Mouse (Mus musculus) naive thymus-derived CD4-positive, alpha-beta T cell, adult 2 months (primary cell): ENCODE results near the gene 4921511M17Rik.
"Not testable (repeated sequence)": the region's sequence is repeated elsewhere in the genome, so short reads cannot be mapped to it uniquely, and the experiment has no call there.

Experiments
- DNase-seq: peaks from one replicate; pipeline ENCODE4 v3.0.0-alpha.2; 2011; ENCODE audit warnings: low read depth

Gene 4921511M17Rik

DNA sequence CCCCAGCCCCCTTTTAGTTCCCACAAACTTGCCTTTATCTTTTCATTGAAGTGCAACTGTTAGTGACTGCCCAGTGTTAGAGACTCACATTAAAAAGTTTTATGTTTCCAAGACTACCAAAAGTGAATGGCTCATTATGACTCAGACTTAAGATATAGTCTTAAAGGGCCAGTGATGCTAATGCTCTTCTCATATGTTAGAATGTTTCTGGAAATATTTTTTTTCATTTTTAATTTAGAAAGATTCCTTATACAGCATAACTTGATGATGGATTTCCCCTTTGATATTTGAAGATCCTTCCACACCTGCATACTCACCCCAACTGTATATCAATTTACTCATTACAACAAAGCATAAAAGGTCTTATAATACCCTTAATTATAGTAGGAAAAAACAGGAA lies at the start of gene 4921511M17Rik:
TSS of gene 4921511M17Rik (minus strand) at position 101 of the 400 bp plus-strand sequence.
- not testable (repeated sequence) for DNase-seq

DNA sequence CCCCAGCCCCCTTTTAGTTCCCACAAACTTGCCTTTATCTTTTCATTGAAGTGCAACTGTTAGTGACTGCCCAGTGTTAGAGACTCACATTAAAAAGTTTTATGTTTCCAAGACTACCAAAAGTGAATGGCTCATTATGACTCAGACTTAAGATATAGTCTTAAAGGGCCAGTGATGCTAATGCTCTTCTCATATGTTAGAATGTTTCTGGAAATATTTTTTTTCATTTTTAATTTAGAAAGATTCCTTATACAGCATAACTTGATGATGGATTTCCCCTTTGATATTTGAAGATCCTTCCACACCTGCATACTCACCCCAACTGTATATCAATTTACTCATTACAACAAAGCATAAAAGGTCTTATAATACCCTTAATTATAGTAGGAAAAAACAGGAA lies 21.3 kb upstream of the 4921511M17Rik start, which contains the start of gene Gm10057:
TSS of gene Gm10057 (minus strand) at position 101 of the 400 bp plus-strand sequence.
- DNase-seq = not testable (repeated sequence)

DNA sequence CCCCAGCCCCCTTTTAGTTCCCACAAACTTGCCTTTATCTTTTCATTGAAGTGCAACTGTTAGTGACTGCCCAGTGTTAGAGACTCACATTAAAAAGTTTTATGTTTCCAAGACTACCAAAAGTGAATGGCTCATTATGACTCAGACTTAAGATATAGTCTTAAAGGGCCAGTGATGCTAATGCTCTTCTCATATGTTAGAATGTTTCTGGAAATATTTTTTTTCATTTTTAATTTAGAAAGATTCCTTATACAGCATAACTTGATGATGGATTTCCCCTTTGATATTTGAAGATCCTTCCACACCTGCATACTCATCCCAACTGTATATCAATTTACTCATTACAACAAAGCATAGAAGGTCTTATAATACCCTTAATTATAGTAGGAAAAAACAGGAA lies 21.1 kb downstream of the 4921511M17Rik start, which contains the start of gene Samt1:
TSS of gene Samt1 (minus strand) at position 101 of the 400 bp plus-strand sequence.
- DNase-seq = not testable (repeated sequence)

DNA sequence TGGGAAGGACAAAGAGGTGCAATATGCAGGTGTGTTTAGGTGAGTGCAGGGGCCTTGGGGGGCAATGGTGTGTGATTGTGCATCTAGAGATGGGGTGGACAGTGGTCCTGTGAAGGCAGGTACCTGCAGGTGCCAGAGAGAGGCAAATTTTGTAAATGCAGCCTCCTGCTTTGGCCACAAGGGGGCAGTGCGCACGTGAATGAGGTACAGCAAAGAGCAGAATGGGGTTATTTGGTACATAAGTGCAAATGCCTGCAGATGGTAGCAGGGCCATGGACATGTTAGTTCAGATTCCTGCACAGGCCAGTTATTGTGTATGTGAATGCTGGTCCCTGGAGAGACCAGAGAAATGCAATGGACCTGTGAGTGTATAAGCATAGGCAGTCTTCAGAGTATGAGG lies 56.7 kb downstream of the 4921511M17Rik start:
- not testable (repeated sequence) for DNase-seq

DNA sequence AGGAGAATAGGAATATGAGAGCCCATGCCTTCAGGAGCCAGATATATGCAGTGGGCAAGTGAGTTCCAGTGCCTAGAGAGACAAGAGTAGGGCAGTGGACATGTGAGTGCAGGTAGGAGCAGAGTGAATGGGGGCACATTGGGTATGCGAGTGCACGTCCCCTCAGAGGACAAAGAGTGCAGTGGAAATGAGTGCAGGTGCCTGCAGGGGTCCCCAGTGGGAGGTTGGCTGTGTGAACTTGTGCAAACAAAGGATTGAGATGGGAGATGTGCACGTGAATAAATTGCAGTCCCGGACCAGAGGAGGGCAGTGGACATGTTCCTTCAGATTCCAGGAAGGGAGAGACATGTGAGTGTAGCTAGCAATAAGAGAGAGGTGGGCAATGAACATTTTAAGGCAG lies 57.2 kb downstream of the 4921511M17Rik start:
- not testable (repeated sequence) for DNase-seq

DNA sequence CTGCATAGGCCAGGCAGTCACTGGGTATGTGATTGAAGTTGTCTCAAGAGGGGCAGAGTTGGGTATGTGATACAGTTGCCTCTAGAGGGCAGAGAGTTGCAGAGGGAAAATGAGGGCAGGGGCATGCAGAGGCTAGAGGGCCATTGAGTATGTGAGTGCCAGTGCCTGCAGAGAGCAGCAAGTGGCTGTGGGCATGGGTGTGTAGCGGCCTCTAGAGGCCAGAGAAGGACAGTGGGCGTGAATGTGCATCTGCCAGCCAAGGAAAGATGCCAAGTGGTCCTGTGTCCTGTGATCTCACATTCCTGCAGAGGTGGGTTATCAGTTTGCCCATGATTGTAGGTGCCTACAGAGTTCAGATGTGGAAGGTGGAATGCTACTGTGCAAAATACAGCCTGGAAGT lies 59.2 kb downstream of the 4921511M17Rik start:
- DNase-seq = peak; percentile 3
